Mouse (Mus musculus) B cell, adult 2 months (primary cell): ENCODE results near the gene Esrrg.

Source experiments
- DNase-seq, 2 experiments: peaks; one replicate each; pipeline ENCODE4 v3.0.0; 2022

The Esrrg gene

GRCm38 (mm10) chr1:188164251-188164650, 555.7 kb downstream of the Esrrg start:
- DNase-seq, result no peak

- no peak for DNase-seq
Observed at GRCm38 (mm10) chr1:188173859-188174258, 565.3 kb downstream of the Esrrg start.

- no peak for DNase-seq
Observed at GRCm38 (mm10) chr1:188182951-188183350, 574.4 kb downstream of the Esrrg start.

- no peak for DNase-seq
Observed at GRCm38 (mm10) chr1:188186440-188187117, 578.0 kb downstream of the Esrrg start.

- DNase-seq, result no peak
Observed at GRCm38 (mm10) chr1:188192971-188193370, 584.4 kb downstream of the Esrrg start.

- no peak for DNase-seq
Observed at GRCm38 (mm10) chr1:188207421-188207820, 598.8 kb downstream of the Esrrg start.

- no peak for DNase-seq
Observed at GRCm38 (mm10) chr1:188209025-188209424, 600.4 kb downstream of the Esrrg start.

GRCm38 (mm10) chr1:188214885-188215611, 606.5 kb downstream of the Esrrg start:
- no peak for DNase-seq

- DNase-seq, result no peak
Observed at GRCm38 (mm10) chr1:188221226-188221792, 612.7 kb downstream of the Esrrg start.

GRCm38 (mm10) chr1:188233036-188233724, 624.6 kb downstream of the Esrrg start:
- DNase-seq, result no peak

GRCm38 (mm10) chr1:188238636-188239035, 630.0 kb downstream of the Esrrg start:
- no peak for DNase-seq

GRCm38 (mm10) chr1:188241766-188242165, 633.2 kb downstream of the Esrrg start:
- no peak for DNase-seq

- DNase-seq, result no peak
Observed at GRCm38 (mm10) chr1:188257500-188257899, 648.9 kb downstream of the Esrrg start.

- no peak for DNase-seq
Observed at GRCm38 (mm10) chr1:188260259-188261107, 651.9 kb downstream of the Esrrg start.

- no peak for DNase-seq
Observed at GRCm38 (mm10) chr1:188261903-188262682, 653.5 kb downstream of the Esrrg start, which contains the start of gene Ush2a. TSS of gene Ush2a (plus strand) at chr1:188262023.
